Mouse (Mus musculus) erythroblast, embryonic 14.5 days (primary cell): Measurements from ENCODE around the gene Frmd6.

ENCODE experiments used
- GATA1 ChIP-seq: IDR thresholded peaks from 2 replicates; pipeline ENCODE4 v1.6.1; 2012; ENCODE audit warnings: low read length, inconsistent platforms, mixed read lengths
- TAL1 ChIP-seq: IDR thresholded peaks from 3 replicates; pipeline ENCODE4 v1.6.1; 2012; ENCODE audit warnings: low read length, inconsistent platforms, mixed read lengths

DNA sequence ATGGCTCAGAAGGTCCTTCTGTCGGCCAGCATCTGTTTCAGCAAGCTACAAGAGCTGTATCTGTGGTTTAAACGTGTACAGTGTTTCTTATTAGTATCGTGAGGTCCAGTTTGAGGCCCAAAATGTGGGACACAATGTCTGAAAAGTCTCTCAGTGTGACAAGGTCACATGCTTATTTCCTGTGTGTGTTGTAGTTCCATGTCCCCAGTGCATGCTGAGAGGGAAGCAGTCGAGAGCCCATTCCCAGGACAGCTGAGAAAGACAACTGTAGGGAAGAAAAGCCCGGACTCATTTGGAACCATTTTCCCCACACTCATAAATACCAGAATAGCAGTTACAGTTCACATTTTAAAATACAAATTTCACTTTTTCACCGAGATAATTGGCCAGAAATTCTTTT is 13.5 kb upstream of the Frmd6 start:
- TF ChIP-seq GATA1: no peak
- TF ChIP-seq TAL1: no peak
